Mouse (Mus musculus): ENCODE measurements around the gene Hsd17b1. TPM values are rescaled to one million over a fixed set of nuclear protein-coding genes. Genes with fewer than 3 reads are reported as not detected.

Hsd17b1 gene
- polyA plus RNA-seq, 1 experiment from 2014 or later, result 0.08 TPM

DNA sequence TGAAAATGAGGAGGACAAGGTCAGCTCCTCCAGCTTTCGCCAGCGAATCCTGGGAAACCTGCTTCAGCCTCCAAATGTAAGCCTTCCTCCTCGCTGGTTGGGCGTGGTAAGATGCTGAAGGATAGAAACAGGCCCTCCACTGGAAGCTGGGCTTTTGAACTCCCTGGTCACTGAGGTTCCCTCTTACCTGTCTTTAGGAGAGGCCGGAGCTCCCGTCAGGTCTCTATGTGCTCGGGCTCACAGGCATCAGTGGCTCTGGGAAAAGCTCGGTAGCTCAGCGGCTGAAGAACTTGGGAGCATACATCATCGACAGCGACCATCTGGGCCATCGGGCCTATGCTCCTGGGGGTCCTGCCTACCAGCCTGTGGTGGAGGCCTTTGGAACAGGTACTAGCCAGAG, 6.6 kb downstream of the Hsd17b1 start:
- no peak for TF ChIP-seq CTCF (IDR thresholded peaks at IDR 0.05; ENCODE audit: low read depth)
- H3K27ac ChIP-seq (ENCODE audit: low read depth, low read length), result no peak overlapping the region
- peaks cover 7% of the 10 kb centered on the region for H3K27me3 ChIP-seq (replicated peaks; ENCODE audit: control insufficient read depth, insufficient read depth, low read length)
- H3K4me2 ChIP-seq (replicated peaks; ENCODE audit: low read depth), result no peak overlapping the region
- peaks cover 18% of the 10 kb centered on the region for H3K4me1 ChIP-seq (replicated peaks; ENCODE audit: control insufficient read depth, insufficient read depth, low read length)
- WGBS, result 92% methylated on average over 12 of the region's 12 CpGs
- no peak overlapping the region for H3K9ac ChIP-seq (ENCODE audit: low read depth, low read length)
- H3K9me3 ChIP-seq (ENCODE audit: control insufficient read depth), result no peaks in the 10 kb centered on the region
- H3K4me3 ChIP-seq (ENCODE audit: low read depth, low read length), result no peak overlapping the region
- ATAC-seq, result no peak
- H3K36me3 ChIP-seq (ENCODE audit: control insufficient read depth, insufficient read depth), result peaks cover 19% of the 10 kb centered on the region

DNA sequence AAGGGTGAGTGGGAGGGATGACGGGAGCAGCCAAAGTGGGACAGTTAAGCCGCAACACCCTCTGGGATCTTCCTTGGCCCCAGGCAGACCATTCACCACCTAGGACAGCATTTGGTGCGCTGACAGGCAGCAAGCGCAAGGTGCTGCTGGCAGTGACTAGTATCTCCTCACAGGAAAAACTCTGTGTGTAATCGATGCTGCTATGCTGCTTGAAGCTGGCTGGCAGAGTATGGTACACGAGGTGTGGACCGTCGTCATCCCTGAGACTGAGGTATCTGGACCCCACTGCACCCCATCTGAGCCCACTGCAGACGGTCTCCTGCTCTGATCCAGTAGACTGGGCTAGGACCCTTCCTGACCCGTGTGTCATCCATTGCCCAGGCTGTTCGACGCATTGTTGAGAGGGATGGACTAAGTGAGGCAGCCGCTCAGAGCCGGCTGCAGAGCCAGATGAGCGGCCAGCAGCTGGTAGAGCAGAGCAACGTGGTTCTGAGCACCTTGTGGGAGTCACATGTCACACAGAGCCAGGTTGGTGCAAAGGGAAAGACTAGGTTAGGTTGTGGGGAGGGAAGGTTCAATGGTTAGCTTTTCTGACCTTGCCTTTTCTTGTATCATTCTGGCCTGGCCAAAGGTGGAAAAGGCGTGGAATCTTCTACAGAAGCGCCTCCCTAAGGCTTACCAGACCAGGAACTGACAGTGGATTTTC, 7.6 kb downstream of the Hsd17b1 start:
- no peak overlapping the region for H3K9ac ChIP-seq (ENCODE audit: low read depth, low read length)
- ATAC-seq, result no peak
- WGBS, result 84% methylated on average over 18 of the region's 18 CpGs

DNA sequence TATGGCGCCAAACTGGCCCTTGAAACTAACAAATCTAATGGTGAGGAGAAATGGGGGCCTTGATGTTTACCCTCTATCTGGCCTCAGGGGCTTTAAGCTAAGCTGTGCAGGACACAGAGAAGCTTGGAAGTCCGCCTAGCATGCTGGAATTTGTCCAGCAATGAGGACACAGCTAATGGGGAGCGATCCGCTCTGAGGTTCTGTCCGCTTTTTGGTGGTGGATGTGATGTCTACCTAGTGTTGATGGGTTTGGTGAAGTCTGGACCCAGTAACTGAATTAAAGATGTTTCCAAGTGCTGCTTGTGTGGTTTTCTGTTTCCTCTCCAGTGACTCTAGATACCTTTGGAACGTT, 8.1 kb downstream of the Hsd17b1 start:
- H3K4me1 ChIP-seq (replicated peaks; ENCODE audit: control insufficient read depth, insufficient read depth, low read length), result peaks cover 16% of the 10 kb centered on the region
- H3K9me3 ChIP-seq (ENCODE audit: control insufficient read depth), result no peaks in the 10 kb centered on the region
- no peak for TF ChIP-seq CTCF (IDR thresholded peaks at IDR 0.05; ENCODE audit: low read depth)
- H3K4me3 ChIP-seq (ENCODE audit: low read depth, low read length), result peak overlapping the region; percentile 77; the same call in 1 of the 2 replicates
- no peak overlapping the region for H3K9ac ChIP-seq (ENCODE audit: low read depth, low read length)
- peak overlapping the region; percentile 90; the same call in 1 of the 2 replicates for H3K27ac ChIP-seq (ENCODE audit: low read depth, low read length)
- H3K4me2 ChIP-seq (replicated peaks; ENCODE audit: low read depth), result peak overlapping the region; percentile 82
- H3K27me3 ChIP-seq (replicated peaks; ENCODE audit: control insufficient read depth, insufficient read depth, low read length), result no peaks in the 10 kb centered on the region
- 74% methylated on average over 6 of the region's 6 CpGs for WGBS
- no peak for ATAC-seq
- peaks cover 33% of the 10 kb centered on the region for H3K36me3 ChIP-seq (ENCODE audit: control insufficient read depth, insufficient read depth)

More for the DNA sequence above, 7.6 kb downstream of the Hsd17b1 start:
- H3K27ac ChIP-seq (ENCODE audit: low read depth, low read length), result no peak overlapping the region
- H3K4me1 ChIP-seq (replicated peaks; ENCODE audit: control insufficient read depth, insufficient read depth, low read length), result peaks cover 18% of the 10 kb centered on the region
- H3K36me3 ChIP-seq (ENCODE audit: control insufficient read depth, insufficient read depth), result peaks cover 28% of the 10 kb centered on the region
- no peak overlapping the region for H3K4me3 ChIP-seq (ENCODE audit: low read depth, low read length)
- H3K9me3 ChIP-seq (ENCODE audit: control insufficient read depth), result no peaks in the 10 kb centered on the region
- no peaks in the 10 kb centered on the region for H3K27me3 ChIP-seq (replicated peaks; ENCODE audit: control insufficient read depth, insufficient read depth, low read length)
- TF ChIP-seq CTCF (IDR thresholded peaks at IDR 0.05; ENCODE audit: low read depth), result no peak
- peak overlapping the region; percentile 82; the same call in 1 of the 2 replicates for H3K4me2 ChIP-seq (replicated peaks; ENCODE audit: low read depth)

DNA sequence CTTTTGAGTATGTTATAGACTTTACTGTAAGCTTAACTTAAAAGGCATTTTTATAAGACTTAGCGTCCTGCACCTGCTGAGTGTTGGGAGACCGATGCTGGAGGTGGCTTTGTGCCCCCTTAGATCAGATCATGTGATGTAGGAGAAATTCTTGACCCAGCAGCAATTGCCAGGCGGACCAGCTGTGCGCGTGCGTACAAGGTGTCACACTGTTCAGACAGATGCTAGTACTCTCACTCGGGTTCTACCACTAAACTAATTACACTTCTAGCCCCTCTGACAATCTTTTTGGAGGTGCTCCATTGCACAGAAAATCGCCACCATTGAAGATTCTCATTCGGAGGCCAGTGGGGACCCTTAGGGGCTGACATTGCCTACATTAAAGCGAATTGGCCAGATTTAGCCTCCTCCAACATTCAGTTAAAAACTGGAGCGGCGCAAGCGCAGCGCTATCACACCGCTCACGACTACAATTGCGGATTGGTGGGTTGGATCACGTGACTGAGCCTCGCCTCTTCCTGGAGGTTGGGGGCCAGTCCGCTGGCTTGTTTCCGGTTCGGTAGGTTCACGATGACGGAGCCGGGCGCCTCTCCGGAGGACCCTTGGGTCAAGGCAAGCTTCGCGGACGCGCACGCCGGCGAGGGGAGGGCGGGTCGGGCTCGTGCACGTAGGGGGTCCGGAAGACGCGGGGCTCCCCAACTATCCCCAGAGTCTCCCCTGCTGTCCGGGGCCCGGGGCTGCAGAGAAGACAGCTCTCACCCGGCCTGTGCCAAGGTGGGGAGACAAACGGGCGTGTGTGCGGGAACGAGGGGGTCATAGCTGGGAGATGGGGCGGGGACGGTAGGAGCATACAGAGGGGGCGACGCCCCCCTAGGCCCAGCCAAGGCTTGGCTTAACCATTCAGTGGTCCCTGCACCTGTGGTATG, 8.8 kb downstream of the Hsd17b1 start, which contains the start of gene Mlx:
Gene Mlx (plus strand): TSS at position 522 of the 926 bp plus-strand sequence.
- Histone ChIP-seq H3K4me3 (ENCODE audit: low read depth, low read length) (peak within 1 kb of the TSS; percentile 77), H3K27ac (ENCODE audit: low read depth, low read length) (peak within 1 kb of the TSS; percentile 90), H3K27me3 (replicated peaks; ENCODE audit: control insufficient read depth, insufficient read depth, low read length) (no peaks in the 10 kb centered on the region), H3K4me2 (replicated peaks; ENCODE audit: low read depth) (peak within 1 kb of the TSS; percentile 82), H3K9ac (ENCODE audit: low read depth, low read length) (peak within 1 kb of the TSS; percentile 81), H3K4me1 (replicated peaks; ENCODE audit: control insufficient read depth, insufficient read depth, low read length) (peaks cover 12% of the 10 kb centered on the region; the same call in 1 of the 2 replicates), H3K9me3 (ENCODE audit: control insufficient read depth) (no peaks in the 10 kb centered on the region), H3K36me3 (ENCODE audit: control insufficient read depth, insufficient read depth) (peaks cover 40% of the 10 kb centered on the region)
- peak; percentile 83 for ATAC-seq
- WGBS, result 2% methylated on average over 52 of the region's 52 CpGs
- no peak for TF ChIP-seq CTCF (IDR thresholded peaks at IDR 0.05; ENCODE audit: low read depth)

DNA sequence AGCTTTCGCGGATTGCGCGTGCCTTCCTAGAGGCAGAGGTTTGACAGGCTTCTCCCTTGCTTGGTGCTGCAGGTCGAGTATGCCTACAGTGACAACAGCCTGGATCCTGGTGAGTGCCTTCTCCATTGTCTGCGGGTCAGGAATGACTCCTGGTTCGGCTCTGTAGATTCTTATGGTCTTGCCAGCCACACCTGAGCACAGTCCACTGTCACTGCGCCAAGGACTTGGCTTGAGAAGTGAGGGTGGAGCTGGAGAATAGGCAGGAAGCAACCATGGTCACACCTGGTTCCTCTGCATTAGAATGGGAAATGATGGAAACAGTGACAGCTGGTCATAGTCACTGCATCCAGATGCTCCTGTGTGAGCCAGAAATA, 9.5 kb downstream of the Hsd17b1 start:
- Histone ChIP-seq H3K9me3 (ENCODE audit: control insufficient read depth) (no peaks in the 10 kb centered on the region), H3K27me3 (replicated peaks; ENCODE audit: control insufficient read depth, insufficient read depth, low read length) (no peaks in the 10 kb centered on the region), H3K36me3 (ENCODE audit: control insufficient read depth, insufficient read depth) (peaks cover 47% of the 10 kb centered on the region), H3K4me1 (replicated peaks; ENCODE audit: control insufficient read depth, insufficient read depth, low read length) (peaks cover 12% of the 10 kb centered on the region; the same call in 1 of the 2 replicates), H3K27ac (ENCODE audit: low read depth, low read length) (peak overlapping the region; percentile 90), H3K9ac (ENCODE audit: low read depth, low read length) (peak overlapping the region; percentile 81), H3K4me2 (replicated peaks; ENCODE audit: low read depth) (peak overlapping the region; percentile 82), H3K4me3 (ENCODE audit: low read depth, low read length) (peak overlapping the region; percentile 77)
- no peak for TF ChIP-seq CTCF (IDR thresholded peaks at IDR 0.05; ENCODE audit: low read depth)
- peak; percentile 36 for ATAC-seq
- 1% methylated on average over 8 of the region's 8 CpGs for WGBS

DNA sequence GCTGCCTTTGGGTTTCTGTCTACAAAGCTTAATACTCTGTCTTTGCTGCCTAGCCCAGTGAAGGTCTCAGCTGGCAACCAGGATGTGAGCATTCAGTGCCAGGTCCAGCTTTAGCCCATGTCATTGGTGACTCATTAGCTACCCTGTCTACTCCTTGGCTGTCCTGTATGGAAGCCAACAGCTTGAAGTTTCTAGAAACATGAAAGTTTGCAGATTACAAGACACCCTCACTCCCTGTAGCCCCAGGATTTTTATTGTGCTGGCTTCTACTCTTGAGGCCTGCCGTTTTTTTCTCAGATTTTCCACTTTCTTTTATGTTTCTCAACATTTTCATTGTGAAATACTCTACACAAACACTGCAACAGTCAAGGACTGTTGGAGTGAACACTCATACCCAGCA, 11.7 kb downstream of the Hsd17b1 start:
- Histone ChIP-seq H3K36me3 (ENCODE audit: control insufficient read depth, insufficient read depth) (peaks cover 57% of the 10 kb centered on the region), H3K4me3 (ENCODE audit: low read depth, low read length) (no peak overlapping the region), H3K27ac (ENCODE audit: low read depth, low read length) (no peak overlapping the region), H3K27me3 (replicated peaks; ENCODE audit: control insufficient read depth, insufficient read depth, low read length) (no peaks in the 10 kb centered on the region), H3K4me1 (replicated peaks; ENCODE audit: control insufficient read depth, insufficient read depth, low read length) (peaks cover 8% of the 10 kb centered on the region; the same call in 1 of the 2 replicates), H3K4me2 (replicated peaks; ENCODE audit: low read depth) (no peak overlapping the region), H3K9me3 (ENCODE audit: control insufficient read depth) (no peaks in the 10 kb centered on the region), H3K9ac (ENCODE audit: low read depth, low read length) (no peak overlapping the region)
- ATAC-seq, result no peak
- 86% methylated on average over 1 of the region's 1 CpGs for WGBS
- TF ChIP-seq CTCF (IDR thresholded peaks at IDR 0.05; ENCODE audit: low read depth), result no peak

Measured in intestine, postnatal 0 days (tissue).